8 mouse cellular contexts compared by ENCODE assay signal in the genomic region with DNA sequence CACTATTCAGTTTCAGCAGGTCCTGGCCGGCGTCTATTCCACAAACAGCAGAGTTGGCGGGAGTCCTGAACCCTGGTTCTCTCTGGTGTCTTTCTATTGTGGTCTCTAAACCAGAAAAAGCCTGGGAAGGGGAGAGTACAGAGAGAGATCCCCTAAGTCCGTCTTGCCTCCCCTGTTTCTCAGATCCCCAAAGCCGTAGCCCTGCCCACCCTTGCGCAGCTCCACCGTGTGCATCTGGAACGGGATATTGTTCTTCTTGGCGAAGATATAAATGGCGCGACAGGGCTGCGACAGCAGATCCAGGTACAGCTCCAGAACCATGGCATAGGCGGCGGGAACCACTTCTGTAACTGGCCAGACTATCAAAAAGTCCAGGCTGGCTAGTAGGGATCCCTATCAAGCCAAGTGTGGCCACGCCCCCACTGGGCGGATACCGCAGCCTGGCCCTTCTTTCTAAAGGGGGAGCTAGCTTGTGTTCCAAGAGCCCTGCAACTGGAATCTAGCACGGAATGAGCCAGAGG. TPM values are rescaled to one million over a fixed set of nuclear protein-coding genes. Genes with fewer than 3 reads are reported as not detected.
A peak's percentile ranks its signal among the peaks of the same experiment; 100 is the strongest.
DNase-seq lines count a peak whose midpoint lies in the region; ATAC-seq lines count a peak whose summit lies in the region.

Gene Gstt1 (minus strand): TSS at position 409 of the 521 bp plus-strand sequence.

- H3K9ac ChIP-seq in lung, embryonic 15.5 days = peak within 1 kb of the TSS; percentile 30

- no peaks in the 10 kb centered on the region for H3K36me3 ChIP-seq in forebrain, embryonic 10.5 days (replicated peaks)
- no peaks in the 10 kb centered on the region for H3K36me3 ChIP-seq in lung, embryonic 15.5 days

- peak; percentile 45; the same call in 1 of the 2 replicates for ATAC-seq in lung, embryonic 15.5 days (ENCODE audit: borderline replicate concordance, extremely low read depth, low FRiP score, low TSS enrichment)

- peak within 1 kb of the TSS; percentile 76 for H3K4me3 ChIP-seq in brown adipose tissue, adult 24 weeks (ENCODE audit: insufficient read depth, low read depth, low read length)
- peak within 1 kb of the TSS; percentile 56 for H3K4me3 ChIP-seq in forebrain, embryonic 10.5 days
- H3K4me3 ChIP-seq in lung, embryonic 15.5 days = peak within 1 kb of the TSS; percentile 46

- 5% methylated on average over 18 of the region's 18 CpGs for WGBS in forebrain, embryonic 10.5 days
- WGBS in lung, embryonic 15.5 days = 2% methylated on average over 18 of the region's 18 CpGs

- DNase-seq in MN1 (ENCODE audit: low spot score) (peak; percentile 24), adipocyte (ENCODE audit: low spot score) (no peak)
- peak; percentile 28 for DNase-seq in forebrain, embryonic 10.5 days (ENCODE audit: extremely low spot score, low spot score)
- peak; percentile 60 to 69 for DNase-seq in heart, postnatal 10 days
- peak; percentile 79 to 87 for DNase-seq in kidney, postnatal 25 days
- peak; percentile 7 for DNase-seq in ovary, postnatal 10 days (ENCODE audit: low spot score)

- no peak within 1 kb of the TSS for H3K27ac ChIP-seq in brown adipose tissue, adult 24 weeks (replicated peaks; ENCODE audit: low read depth, low read length)
- H3K27ac ChIP-seq in forebrain, embryonic 10.5 days = peak within 1 kb of the TSS; percentile 62
- H3K27ac ChIP-seq in lung, embryonic 15.5 days = peak within 1 kb of the TSS; percentile 32

- intact Hi-C loops in heart, postnatal 10 days (cut with DNase I) = no loop called here

- H3K4me1 ChIP-seq in brown adipose tissue, adult 24 weeks (ENCODE audit: control insufficient read depth, insufficient read depth, insufficient read length, low read length) = peaks cover 14% of the 10 kb centered on the region
- peaks cover 32% of the 10 kb centered on the region for H3K4me1 ChIP-seq in forebrain, embryonic 10.5 days
- H3K4me1 ChIP-seq in lung, embryonic 15.5 days = peaks cover 17% of the 10 kb centered on the region

- peak within 1 kb of the TSS; percentile 73 for H3K4me2 ChIP-seq in lung, embryonic 15.5 days

- peaks cover 39% of the 10 kb centered on the region for H3K27me3 ChIP-seq in forebrain, embryonic 10.5 days (ENCODE audit: poor library complexity, severe bottlenecking)
- H3K27me3 ChIP-seq in lung, embryonic 15.5 days = no peaks in the 10 kb centered on the region

- no peaks in the 10 kb centered on the region for H3K9me3 ChIP-seq in forebrain, embryonic 10.5 days
- no peaks in the 10 kb centered on the region for H3K9me3 ChIP-seq in lung, embryonic 15.5 days

RNA-seq across cellular contexts. Expression of gene Gstt1, which starts in this region (rescaled TPM):
- 50.1 and 65.2 TPM in 2 replicates for polyA plus RNA-seq in brown adipose tissue, adult 24 weeks (2012; ENCODE audit: insufficient read depth, insufficient read length, missing spikeins)
- 3.8 and 4.4 TPM in 2 replicates for polyA plus RNA-seq in forebrain, embryonic 10.5 days (2016; fragmentation: Nextera tagmentation; extraction: Ambion mirVana)
- total RNA-seq in heart, postnatal 10 days (2021) = 1 to 10 TPM; 5.9 to 7.9 TPM
- polyA plus RNA-seq in lung, embryonic 15.5 days (2015; fragmentation: Nextera tagmentation; extraction: Ambion mirVana) = 31.7 and 31.9 TPM in 2 replicates
